Mouse (Mus musculus): ENCODE data around the gene Foxk2.

DNA sequence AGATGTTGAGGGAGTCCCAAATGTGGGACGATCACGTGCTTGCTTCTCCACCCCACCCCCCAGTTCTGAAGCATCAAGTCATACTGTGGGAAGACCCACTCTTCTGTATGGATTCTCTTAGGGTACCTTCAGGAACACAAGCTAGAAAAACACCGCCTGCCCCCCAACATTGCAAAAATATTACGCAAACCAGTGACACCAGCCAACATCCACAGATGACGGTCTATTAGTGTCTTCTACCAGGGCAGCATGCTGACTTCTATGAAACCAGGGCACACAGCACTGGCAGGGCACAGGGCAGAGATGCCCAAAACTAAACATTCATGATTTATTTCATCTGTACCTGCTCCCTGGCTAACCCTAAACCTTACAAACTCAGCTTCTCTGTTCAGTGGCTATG is 66.9 kb downstream of the Foxk2 start:
- no peak for TF ChIP-seq MAX (IDR thresholded peaks at IDR 0.05; ENCODE audit: low read depth)
- no peak for TF ChIP-seq MYOG (IDR thresholded peaks at IDR 0.05; ENCODE audit: control insufficient read depth in 1 of 3, insufficient read depth in 1 of 3, insufficient read length in 2 of 3, low read depth in 2 of 3)
- TF ChIP-seq POLR2A (IDR thresholded peaks at IDR 0.05; ENCODE audit: insufficient read length, low read depth): no peak
